Mouse (Mus musculus) gastrocnemius, adult 2 months (tissue): Measurements from ENCODE around the gene Erbb3. TPM values are rescaled to one million over a fixed set of nuclear protein-coding genes. Genes with fewer than 3 reads are reported as not detected.
A peak's percentile ranks its signal among the peaks of the same experiment; 100 is the strongest.

Experiments used
- DNase-seq: peaks from one replicate; pipeline ENCODE4 v3.0.0; 2022
- H3K27ac ChIP-seq: fragments of 200-600 bp; 2 replicates; pipeline ENCODE4 v1.8.1; 2022; ENCODE audit warnings: mild to moderate bottlenecking
- H3K4me3 ChIP-seq: fragments of 200-600 bp; 2 replicates; pipeline ENCODE4 v1.8.1; 2022; ENCODE audit warnings: mild to moderate bottlenecking, moderate library complexity
- CTCF ChIP-seq: fragments of 200-600 bp; IDR thresholded peaks from 2 replicates; pipeline ENCODE4 v1.8.1; 2022; ENCODE audit warnings: antibody characterized with exemption, mild to moderate bottlenecking, moderate library complexity
- intact Hi-C: fragments of 180-260 bp; cut with DNase I; formaldehyde crosslinking; loops from one replicate; pipeline ENCODE4 v1.15.1; 2025
- microRNA-seq: library from miRNA; unstranded; fragments of <30 nt; microRNA quantifications from one replicate; pipeline ENCODE4 v1.2.0, GENCODE M21; 2021
- total RNA-seq, 2 experiments: library from RNA; stranded (reverse); gene quantifications; 2 replicates each; pipeline ENCODE4 v1.2.3; 2021

The Erbb3 gene
- total RNA-seq, 2 experiments from 2014 or later: 1.6 to 2.6 TPM

- peak overlapping the region; percentile 94 for H3K27ac ChIP-seq
- intact Hi-C loops: loop anchor here (5.0 kb wide), 1 partner anchor 34 kb away; the partner anchor contains the start of gene Myl6
- no peak for DNase-seq
- peak overlapping the region; percentile 85 for H3K4me3 ChIP-seq
- TF ChIP-seq CTCF: no peak
Measured at GRCm38 (mm10) chr10:128526366-128527356, 62.8 kb downstream of the Erbb3 start.

DNA sequence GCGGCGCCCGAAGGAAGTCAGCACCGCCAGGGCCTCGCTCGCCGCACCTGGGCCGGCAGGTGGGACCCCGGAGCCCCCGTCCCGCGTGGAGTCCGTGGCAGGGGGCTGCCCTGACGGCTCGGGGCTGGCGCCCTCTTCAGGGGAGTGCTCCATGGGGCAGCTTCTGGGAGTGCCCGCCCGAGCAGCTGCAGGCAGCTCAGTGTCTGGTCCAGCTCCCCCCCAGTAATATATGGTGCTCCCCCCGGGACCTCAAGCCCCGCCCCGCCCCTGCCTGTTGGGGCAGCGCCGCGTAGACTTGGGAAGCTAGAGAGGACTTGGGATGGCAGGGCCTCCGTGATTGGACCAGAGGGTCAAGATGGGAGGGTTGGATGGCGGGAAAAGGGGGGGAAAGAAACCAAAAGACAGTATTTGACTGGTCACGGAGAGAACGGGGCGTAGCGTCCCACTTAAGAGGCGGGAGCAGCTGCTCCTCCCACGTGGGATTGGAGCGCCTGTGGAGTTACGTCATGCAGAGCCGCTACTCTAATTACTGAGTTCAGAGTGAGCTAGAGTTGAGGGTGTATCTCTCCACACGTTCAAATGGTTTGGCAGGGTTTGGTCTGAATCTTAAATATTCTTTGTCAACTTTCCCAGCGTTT is 63.7 kb downstream of the Erbb3 start, which contains the start of gene Esyt1:
Esyt1 (minus strand) TSS at position 201 of the 638 bp plus-strand sequence.
- H3K27ac ChIP-seq: peak within 1 kb of the TSS; percentile 94
- TF ChIP-seq CTCF: peak; percentile 69
- peak within 1 kb of the TSS; percentile 85 for H3K4me3 ChIP-seq
- intact Hi-C loops: loop anchor here (5.0 kb wide), 1 partner anchor 33 kb away; the partner anchor contains the start of gene Myl6
- peak; percentile 97 for DNase-seq

- intact Hi-C loops: loop anchor here (5.0 kb wide), 1 partner anchor 33 kb away; the partner anchor contains the start of gene Myl6
Measured at GRCm38 (mm10) chr10:128524732-128525662, 64.5 kb downstream of the Erbb3 start.

GRCm38 (mm10) chr10:128524111-128524731 is 65.2 kb downstream of the Erbb3 start:
- H3K4me3 ChIP-seq: peak overlapping the region; percentile 85
- intact Hi-C loops: no loop called here
- TF ChIP-seq CTCF: no peak
- H3K27ac ChIP-seq: peak overlapping the region; percentile 94
- no peak for DNase-seq

More at GRCm38 (mm10) chr10:128524732-128525662, 64.5 kb downstream of the Erbb3 start:
- Histone ChIP-seq H3K4me3 (peak overlapping the region; percentile 85), H3K27ac (peak overlapping the region; percentile 94)
- TF ChIP-seq CTCF: no peak
- peak; percentile 72 for DNase-seq

- intact Hi-C loops: loop anchor here (2.0 kb wide), 1 partner anchor 14 kb away; no protein-coding TSS in a partner anchor
- Histone ChIP-seq H3K4me3 (no peak overlapping the region), H3K27ac (no peak overlapping the region)
- TF ChIP-seq CTCF: no peak
- DNase-seq: no peak
Measured at GRCm38 (mm10) chr10:128522351-128522750, 67.1 kb downstream of the Erbb3 start.

DNA sequence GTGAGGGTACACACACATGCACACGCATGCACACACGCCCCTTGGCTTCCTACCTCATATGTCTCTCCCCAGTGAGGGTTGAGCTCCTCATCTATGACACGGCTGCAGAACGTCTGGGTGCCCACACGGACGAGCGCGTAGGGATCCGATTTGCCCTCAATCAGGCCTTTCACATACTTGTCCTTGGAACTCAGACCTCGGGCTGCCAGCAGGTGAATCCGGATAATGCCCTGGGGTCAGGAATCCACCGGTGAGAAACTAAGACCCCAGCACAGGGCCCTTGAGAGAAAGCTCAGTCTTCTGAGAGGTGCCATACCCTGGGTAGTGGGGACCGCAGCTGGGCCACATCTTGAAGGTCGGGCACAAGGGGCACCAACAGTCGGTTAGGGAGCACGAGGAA is 68.9 kb downstream of the Erbb3 start:
- Histone ChIP-seq H3K27ac (no peak overlapping the region), H3K4me3 (no peak overlapping the region)
- DNase-seq: no peak
- TF ChIP-seq CTCF: no peak
- intact Hi-C loops: no loop called here

- H3K27ac ChIP-seq: no peak overlapping the region
- peak; percentile 70 for TF ChIP-seq CTCF
- no peak overlapping the region for H3K4me3 ChIP-seq
- intact Hi-C loops: loop anchor here (1.0 kb wide), 1 partner anchor 17 kb away; no protein-coding TSS in a partner anchor
- peak; percentile 69 for DNase-seq
Measured at GRCm38 (mm10) chr10:128518833-128519232, 70.6 kb downstream of the Erbb3 start.

Small RNA genes within 50 kb of the gene (microRNA-seq; reads per million reads assigned to microRNA genes)
- gene Gm47275 (not detected), gene Mir6917 (not detected)

Other genes starting within 250 kb of the Erbb3 start
- gene Coq10a, start 220.7 kb downstream of the Erbb3 start, total RNA-seq: 100 to 1,000 TPM; 447 to 542 TPM
- gene Ankrd52, start 212.5 kb downstream of the Erbb3 start, total RNA-seq: 10 to 100 TPM; 46.7 to 58.9 TPM
- gene Slc39a5, start 188.4 kb downstream of the Erbb3 start, total RNA-seq: not detected
- 10 to 100 TPM; 56.7 to 59.0 TPM for gene Nabp2, start 178.2 kb downstream of the Erbb3 start, total RNA-seq
- 10 to 100 TPM; 13.3 to 13.4 TPM for gene Rnf41, start 178.0 kb downstream of the Erbb3 start, total RNA-seq
- gene Smarcc2, start 130.4 kb downstream of the Erbb3 start, total RNA-seq: 10 to 100 TPM; 46.5 to 53.2 TPM
- gene Myl6, start 95.5 kb downstream of the Erbb3 start, total RNA-seq: 100 to 1,000 TPM; 171 to 179 TPM
- gene Myl6b, start 91.0 kb downstream of the Erbb3 start, total RNA-seq: 10 to 100 TPM in 1 of 2 experiments, 1 to 10 TPM in 1; 6.5 to 17.8 TPM
- 10 to 100 TPM; 13.7 to 14.3 TPM for gene Esyt1, start 63.8 kb downstream of the Erbb3 start, total RNA-seq
- 1 to 10 TPM; 4.2 to 6.5 TPM for gene Zc3h10, start 41.9 kb downstream of the Erbb3 start, total RNA-seq
- 1,000 to 10,000 TPM in 1 of 2 experiments, 100 to 1,000 TPM in 1; 932 to 1,025 TPM for gene Rpl41, start 40.3 kb downstream of the Erbb3 start, total RNA-seq
- 10 to 100 TPM; 37.8 to 39.3 TPM for gene Pa2g4, start 23.7 kb downstream of the Erbb3 start, total RNA-seq
- 100 to 1,000 TPM; 299 to 383 TPM for gene Rps26, start 37.1 kb upstream of the Erbb3 start, total RNA-seq
- gene Ikzf4, start 56.3 kb upstream of the Erbb3 start, total RNA-seq: 1 to 10 TPM in 1 of 2 experiments, under 1 TPM in 1; 0.45 to 3.4 TPM
- 10 to 100 TPM; 22.5 to 27.7 TPM for gene Suox, start 84.4 kb upstream of the Erbb3 start, total RNA-seq
- 10 to 100 TPM; 90.3 to 94.5 TPM for gene Rab5b, start 106.6 kb upstream of the Erbb3 start, total RNA-seq
- gene Pmel, start 114.5 kb upstream of the Erbb3 start, total RNA-seq: not detected
- gene Cdk2, start 115.4 kb upstream of the Erbb3 start, total RNA-seq: 1 to 10 TPM; 3.0 to 3.2 TPM
- gene Dgka, start 155.2 kb upstream of the Erbb3 start, total RNA-seq: 1 to 10 TPM; 8.8 to 9.7 TPM
- 10 to 100 TPM in 1 of 2 experiments, 1 to 10 TPM in 1; 9.9 to 11.8 TPM for gene Pym1, start 158.2 kb upstream of the Erbb3 start, total RNA-seq
- 1 to 10 TPM; 1.0 to 1.5 TPM for gene Mmp19, start 201.3 kb upstream of the Erbb3 start, total RNA-seq
- 10 to 100 TPM; 20.1 to 26.2 TPM for gene Dnajc14, start 214.4 kb upstream of the Erbb3 start, total RNA-seq
- gene Tmem198b, start 214.7 kb upstream of the Erbb3 start, total RNA-seq: 1 to 10 TPM; 2.2 to 3.6 TPM
- gene Sarnp, start 227.7 kb upstream of the Erbb3 start, total RNA-seq: 10 to 100 TPM; 30.5 to 33.8 TPM
- gene Ormdl2, start 232.0 kb upstream of the Erbb3 start, total RNA-seq: 1 to 10 TPM; 3.5 to 4.5 TPM